Mouse (Mus musculus) thymus, postnatal 0 days (tissue): Measurements from ENCODE around the gene Abi3bp. TPM values are rescaled to one million over a fixed set of nuclear protein-coding genes. Genes with fewer than 3 reads are reported as not detected.

Experiments used
- DNase-seq: peaks from one replicate; pipeline ENCODE4 v3.0.0-alpha.2; 2015; ENCODE audit warnings: low spot score
- polyA plus RNA-seq: library from polyadenylated mRNA; unstranded; fragments of >200 nt; fragmentation: Nextera tagmentation; extraction: Ambion mirVana; gene quantifications from 2 replicates; pipeline ENCODE4 v1.2.1, GENCODE M21; 2015

Gene Abi3bp
- polyA plus RNA-seq, 1 experiment from 2014 or later = 2.3 TPM

- DNase-seq = no peak
Measured at GRCm38 (mm10) chr16:56502134-56502533, 24.5 kb downstream of the Abi3bp start.

GRCm38 (mm10) chr16:56503941-56504340 lies 26.3 kb downstream of the Abi3bp start:
- no peak for DNase-seq

GRCm38 (mm10) chr16:56518024-56518423 lies 40.3 kb downstream of the Abi3bp start:
- DNase-seq = no peak

GRCm38 (mm10) chr16:56524359-56524758 lies 46.7 kb downstream of the Abi3bp start:
- peak; percentile 9 for DNase-seq

GRCm38 (mm10) chr16:56526482-56526881 lies 48.8 kb downstream of the Abi3bp start:
- no peak for DNase-seq

- no peak for DNase-seq
Measured at GRCm38 (mm10) chr16:56528079-56528688, 50.5 kb downstream of the Abi3bp start.

- DNase-seq = no peak
Measured at GRCm38 (mm10) chr16:56579536-56579935, 101.9 kb downstream of the Abi3bp start.

- no peak for DNase-seq
Measured at GRCm38 (mm10) chr16:56593581-56593980, 115.9 kb downstream of the Abi3bp start.

GRCm38 (mm10) chr16:56594866-56595265 lies 117.2 kb downstream of the Abi3bp start:
- DNase-seq = no peak

GRCm38 (mm10) chr16:56598427-56598826 lies 120.7 kb downstream of the Abi3bp start:
- DNase-seq = no peak

GRCm38 (mm10) chr16:56602394-56602793 lies 124.7 kb downstream of the Abi3bp start:
- DNase-seq = no peak

- no peak for DNase-seq
Measured at GRCm38 (mm10) chr16:56610572-56610971, 132.9 kb downstream of the Abi3bp start.

- no peak for DNase-seq
Measured at GRCm38 (mm10) chr16:56611096-56611867, 133.6 kb downstream of the Abi3bp start.

GRCm38 (mm10) chr16:56638544-56638943 lies 160.9 kb downstream of the Abi3bp start:
- DNase-seq = no peak

- DNase-seq = no peak
Measured at GRCm38 (mm10) chr16:56645251-56645650, 167.6 kb downstream of the Abi3bp start.

GRCm38 (mm10) chr16:56646382-56647172 lies 168.9 kb downstream of the Abi3bp start:
- no peak for DNase-seq

- no peak for DNase-seq
Measured at GRCm38 (mm10) chr16:56655193-56655910, 177.7 kb downstream of the Abi3bp start.

GRCm38 (mm10) chr16:56658866-56659265 lies 181.2 kb downstream of the Abi3bp start:
- no peak for DNase-seq

GRCm38 (mm10) chr16:56669520-56669919 lies 191.8 kb downstream of the Abi3bp start:
- DNase-seq = no peak

- no peak for DNase-seq
Measured at GRCm38 (mm10) chr16:56670941-56671340, 193.3 kb downstream of the Abi3bp start.

GRCm38 (mm10) chr16:56673420-56673819 lies 195.7 kb downstream of the Abi3bp start:
- no peak for DNase-seq
